Mouse (Mus musculus): ENCODE data around the gene Olfr605. TPM values are rescaled to one million over a fixed set of nuclear protein-coding genes. Genes with fewer than 3 reads are reported as not detected.
"Not testable (repeated sequence)": the region's sequence is repeated elsewhere in the genome, so short reads cannot be mapped to it uniquely, and the experiment has no call there.

Olfr605 gene
- not detected for total RNA-seq (2022)

- no peak for DNase-seq (ENCODE audit: low spot score in 2 of 2)
Measured at GRCm38 (mm10) chr7:103445339-103445738, at the start of gene Olfr605. TSS of gene Olfr605 (minus strand) at chr7:103445439.

GRCm38 (mm10) chr7:103477106-103477505 lies 31.9 kb upstream of the Olfr605 start:
- not testable (repeated sequence) for DNase-seq (ENCODE audit: low spot score in 2 of 2)

- no peak for DNase-seq (ENCODE audit: low spot score in 2 of 2)
Measured at GRCm38 (mm10) chr7:103469577-103469976, 24.3 kb upstream of the Olfr605 start, which contains the start of gene Olfr608. TSS of gene Olfr608 (plus strand) at chr7:103469877.

- no peak for DNase-seq (ENCODE audit: low spot score in 2 of 2)
Measured at GRCm38 (mm10) chr7:103460590-103460989, 15.4 kb upstream of the Olfr605 start.

- DNase-seq (ENCODE audit: low spot score in 2 of 2), result no peak
Measured at GRCm38 (mm10) chr7:103448746-103449145, 3.5 kb upstream of the Olfr605 start, which contains the start of gene Olfr606. TSS of gene Olfr606 (plus strand) at chr7:103449046.

GRCm38 (mm10) chr7:103414772-103415171 lies 30.5 kb downstream of the Olfr605 start, which contains the start of gene Usp17lc:
TSS of gene Usp17lc (plus strand) at chr7:103415072.
- not testable (repeated sequence) for DNase-seq (ENCODE audit: low spot score in 2 of 2)

- not testable (repeated sequence) for DNase-seq (ENCODE audit: low spot score in 2 of 2)
Measured at GRCm38 (mm10) chr7:103406521-103407055, 38.7 kb downstream of the Olfr605 start.

GRCm38 (mm10) chr7:103398981-103399380 lies 46.3 kb downstream of the Olfr605 start:
- no peak for DNase-seq (ENCODE audit: low spot score in 2 of 2)

GRCm38 (mm10) chr7:103397758-103398157 lies 47.5 kb downstream of the Olfr605 start:
- no peak for DNase-seq (ENCODE audit: low spot score in 2 of 2)

Small RNA genes lying within 50 kb of the gene (microRNA-seq; reads per million reads assigned to microRNA genes)
- gene Gm25774, result 0 reads per million in 2 experiments

Other genes starting within 250 kb of the Olfr605 start
- gene Olfr593, start 233.6 kb downstream of the Olfr605 start, total RNA-seq (2022), result not detected
- gene Olfr594, start 228.4 kb downstream of the Olfr605 start, total RNA-seq (2022), result not detected
- not detected for gene Usp17ld, start 192.9 kb downstream of the Olfr605 start, total RNA-seq (2022)
- gene Olfr596, start 139.8 kb downstream of the Olfr605 start, total RNA-seq (2022), result not detected
- not detected for gene Olfr597, start 129.1 kb downstream of the Olfr605 start, total RNA-seq (2022)
- gene Olfr598, start 121.9 kb downstream of the Olfr605 start, total RNA-seq (2022), result not detected
- not detected for gene Olfr599, start 109.5 kb downstream of the Olfr605 start, total RNA-seq (2022)
- not detected for gene Olfr600, start 95.8 kb downstream of the Olfr605 start, total RNA-seq (2022)
- not detected for gene Olfr601, start 82.8 kb downstream of the Olfr605 start, total RNA-seq (2022)
- gene Olfr603, start 59.3 kb downstream of the Olfr605 start, total RNA-seq (2022), result not detected
- not detected for gene Usp17lc, start 30.4 kb downstream of the Olfr605 start, total RNA-seq (2022)
- not detected for gene Olfr606, start 3.6 kb upstream of the Olfr605 start, total RNA-seq (2022)
- not detected for gene Olfr607, start 18.7 kb upstream of the Olfr605 start, total RNA-seq (2022)
- gene Olfr608, start 24.4 kb upstream of the Olfr605 start, total RNA-seq (2022), result not detected
- not detected for gene Olfr609, start 52.6 kb upstream of the Olfr605 start, total RNA-seq (2022)
- gene Olfr610, start 66.7 kb upstream of the Olfr605 start, total RNA-seq (2022), result not detected
- gene Olfr611, start 75.4 kb upstream of the Olfr605 start, total RNA-seq (2022), result not detected
- not detected for gene Olfr612, start 97.3 kb upstream of the Olfr605 start, total RNA-seq (2022)
- gene Olfr613, start 102.6 kb upstream of the Olfr605 start, total RNA-seq (2022), result not detected
- not detected for gene Olfr615, start 110.6 kb upstream of the Olfr605 start, total RNA-seq (2022)
- not detected for gene Olfr616, start 123.7 kb upstream of the Olfr605 start, total RNA-seq (2022)
- not detected for gene Olfr617, start 127.6 kb upstream of the Olfr605 start, total RNA-seq (2022)
- not detected for gene Olfr618, start 144.7 kb upstream of the Olfr605 start, total RNA-seq (2022)
- gene Olfr619, start 155.1 kb upstream of the Olfr605 start, total RNA-seq (2022), result not detected
- gene Olfr620, start 167.1 kb upstream of the Olfr605 start, total RNA-seq (2022), result not detected
- not detected for gene Olfr622, start 197.3 kb upstream of the Olfr605 start, total RNA-seq (2022)
- not detected for gene Olfr623, start 218.3 kb upstream of the Olfr605 start, total RNA-seq (2022)
- under 1 TPM in 1 of 4 experiments, not detected in 3; 0.06 TPM for gene Olfr624, start 225.8 kb upstream of the Olfr605 start, total RNA-seq (2022)
- gene Olfr625-ps1, start 237.3 kb upstream of the Olfr605 start, total RNA-seq (2022), result not detected